Mouse (Mus musculus): Measurements from ENCODE around the gene Gm42517. TPM values are rescaled to one million over a fixed set of nuclear protein-coding genes. Genes with fewer than 3 reads are reported as not detected.

Gene Gm42517
- polyA plus RNA-seq, 1 experiment from 2014 or later: 0.15 TPM

DNA sequence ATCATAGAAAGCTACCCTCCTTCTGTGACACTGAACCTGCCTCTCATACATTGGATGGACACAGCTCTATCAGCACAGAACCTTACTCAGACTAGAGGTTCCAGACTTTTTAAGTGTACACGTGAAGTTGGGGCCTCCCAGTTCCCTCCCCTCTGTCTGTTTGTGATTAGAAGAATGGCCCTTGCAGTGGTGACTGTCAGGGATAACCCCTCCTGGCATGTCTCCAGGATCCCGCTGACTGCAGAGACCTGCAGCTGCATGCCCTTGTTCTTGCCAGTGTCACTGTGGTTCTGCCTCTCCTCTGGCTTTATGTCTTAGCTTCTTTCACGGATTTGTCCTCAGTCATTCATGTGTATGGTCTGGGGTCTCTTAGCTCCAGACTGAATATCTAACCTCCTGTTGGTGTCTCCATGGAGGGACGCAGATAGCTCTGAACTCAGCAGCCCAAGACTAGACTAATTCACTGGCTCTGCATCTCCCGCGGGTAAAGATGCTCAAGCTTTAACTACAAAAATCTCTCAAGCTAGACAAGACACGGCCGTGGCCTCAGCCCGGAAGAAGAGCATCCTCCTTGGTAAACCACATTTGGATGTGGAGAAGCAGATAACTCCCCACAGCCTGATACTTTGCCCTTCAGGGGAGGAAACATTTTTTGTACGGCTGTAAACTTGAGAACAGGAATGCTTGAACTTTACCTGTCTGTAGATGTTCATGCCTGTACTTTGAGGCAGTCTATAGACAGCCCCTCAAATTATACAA lies 22.2 kb downstream of the Gm42517 start:
- no peaks in the 10 kb centered on the region for H3K9me3 ChIP-seq
- 83% methylated on average over 10 of the region's 10 CpGs for WGBS
- no peak overlapping the region for H3K4me2 ChIP-seq
- no peaks in the 10 kb centered on the region for H3K4me1 ChIP-seq
- H3K27me3 ChIP-seq: no peaks in the 10 kb centered on the region
- H3K36me3 ChIP-seq: peaks cover 27% of the 10 kb centered on the region
- no peak overlapping the region for H3K9ac ChIP-seq
- ATAC-seq (ENCODE audit: insufficient number of reproducible peaks, low FRiP score, low TSS enrichment, low read depth): no peak
- H3K4me3 ChIP-seq: no peak overlapping the region
- no peak overlapping the region for H3K27ac ChIP-seq

DNA sequence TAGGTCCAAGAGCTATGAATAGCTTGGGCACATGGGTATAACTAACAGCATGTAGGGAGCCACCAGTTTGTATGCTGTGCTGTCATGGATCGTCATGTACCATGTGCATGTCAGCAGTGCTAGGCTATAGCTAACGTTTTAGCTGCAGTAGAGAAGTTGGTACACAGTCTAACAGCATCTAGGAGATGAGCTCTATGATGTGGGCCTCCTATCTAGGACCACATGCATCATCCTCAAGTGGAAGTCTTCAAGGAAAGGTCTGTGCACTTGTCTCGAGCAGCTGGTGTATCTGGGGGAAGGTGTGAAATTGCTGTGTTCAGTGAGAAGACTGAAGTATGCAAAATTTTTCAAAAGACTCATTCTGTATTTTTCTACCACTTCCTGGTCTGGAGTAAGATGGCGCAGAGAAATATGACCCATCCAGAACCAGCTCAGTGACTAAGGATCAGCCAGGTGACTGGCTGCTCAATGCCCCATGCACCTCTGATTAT lies 24.0 kb downstream of the Gm42517 start:
- H3K27ac ChIP-seq: no peak overlapping the region
- no peak overlapping the region for H3K9ac ChIP-seq
- no peak overlapping the region for H3K4me3 ChIP-seq
- no peaks in the 10 kb centered on the region for H3K27me3 ChIP-seq
- 90% methylated on average over 4 of the region's 4 CpGs for WGBS
- no peaks in the 10 kb centered on the region for H3K9me3 ChIP-seq
- no peaks in the 10 kb centered on the region for H3K4me1 ChIP-seq
- H3K36me3 ChIP-seq: peaks cover 25% of the 10 kb centered on the region
- ATAC-seq (ENCODE audit: insufficient number of reproducible peaks, low FRiP score, low TSS enrichment, low read depth): no peak
- no peak overlapping the region for H3K4me2 ChIP-seq

DNA sequence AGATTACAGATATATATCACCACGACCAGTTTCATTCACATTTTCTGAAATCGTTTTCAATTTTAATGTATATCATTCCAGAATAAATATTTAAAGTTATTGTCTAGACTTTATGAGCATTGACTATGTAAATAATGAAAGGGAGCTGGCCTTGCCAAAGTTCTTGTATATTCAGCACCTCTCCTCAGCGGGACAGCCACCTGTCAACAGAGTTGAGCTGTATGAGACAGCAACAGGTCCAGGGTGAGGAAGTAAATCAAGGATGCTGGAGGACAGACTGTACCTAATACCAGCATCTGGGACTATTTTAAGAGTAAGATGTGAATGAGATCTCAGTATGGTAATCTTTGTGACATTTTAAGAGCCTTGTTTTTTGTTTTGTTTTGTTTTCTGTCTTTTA lies 29.7 kb downstream of the Gm42517 start:
- 81% methylated on average over 3 of the region's 3 CpGs for WGBS

DNA sequence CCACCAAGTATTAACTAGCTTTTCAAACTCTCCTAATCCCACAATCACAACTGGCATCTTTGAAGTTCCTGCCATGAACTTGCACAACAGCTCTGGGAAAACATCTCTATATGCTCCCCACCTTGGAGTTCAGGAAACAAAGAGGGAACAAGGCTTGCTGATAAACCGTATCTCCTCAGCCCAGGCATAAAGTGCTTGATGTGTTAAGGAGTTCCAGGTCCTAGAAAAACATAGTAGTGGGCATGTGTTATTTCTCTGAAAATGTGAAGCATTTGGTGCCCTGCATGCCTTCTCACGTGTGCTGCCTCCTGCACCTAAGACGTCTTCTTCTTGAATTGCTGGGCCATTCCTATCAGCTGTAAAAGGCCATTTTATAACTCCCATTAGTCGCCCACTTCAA lies 30.3 kb downstream of the Gm42517 start:
- Histone ChIP-seq H3K4me3 (no peak overlapping the region), H3K27me3 (no peaks in the 10 kb centered on the region), H3K27ac (no peak overlapping the region), H3K4me2 (no peak overlapping the region), H3K9me3 (no peaks in the 10 kb centered on the region), H3K4me1 (no peaks in the 10 kb centered on the region), H3K36me3 (peaks cover 39% of the 10 kb centered on the region), H3K9ac (no peak overlapping the region)
- 41% methylated on average over 4 of the region's 4 CpGs for WGBS
- no peak for ATAC-seq (ENCODE audit: insufficient number of reproducible peaks, low FRiP score, low TSS enrichment, low read depth)

More for the DNA sequence above, 29.7 kb downstream of the Gm42517 start:
- Histone ChIP-seq H3K36me3 (peaks cover 34% of the 10 kb centered on the region), H3K4me1 (no peaks in the 10 kb centered on the region), H3K4me2 (no peak overlapping the region), H3K27ac (no peak overlapping the region), H3K27me3 (no peaks in the 10 kb centered on the region), H3K9ac (no peak overlapping the region), H3K4me3 (no peak overlapping the region), H3K9me3 (no peaks in the 10 kb centered on the region)
- ATAC-seq (ENCODE audit: insufficient number of reproducible peaks, low FRiP score, low TSS enrichment, low read depth): no peak

DNA sequence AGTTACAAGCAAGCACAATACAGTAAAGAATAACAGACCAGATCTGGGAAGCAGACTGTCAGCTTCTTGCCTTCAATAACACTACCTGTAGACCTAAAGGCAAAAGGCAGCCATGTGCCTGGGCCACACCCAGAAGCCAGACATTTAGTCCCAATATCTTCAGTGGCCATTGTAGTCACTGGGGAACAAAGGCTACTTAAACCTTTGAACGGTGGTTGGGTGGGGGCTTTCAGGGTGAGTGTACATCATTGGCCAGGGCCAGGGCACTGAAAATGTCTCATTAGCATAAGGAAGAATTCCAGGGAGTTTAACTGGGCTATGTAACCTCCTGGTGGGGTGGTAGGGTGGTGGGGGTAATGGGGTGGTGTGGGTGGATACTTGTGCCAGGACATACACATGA lies 36.7 kb downstream of the Gm42517 start:
- H3K36me3 ChIP-seq: peaks cover 44% of the 10 kb centered on the region
- no peak overlapping the region for H3K4me3 ChIP-seq
- no peak overlapping the region for H3K9ac ChIP-seq
- no peaks in the 10 kb centered on the region for H3K27me3 ChIP-seq
- no peaks in the 10 kb centered on the region for H3K4me1 ChIP-seq
- 88% methylated on average over 1 of the region's 1 CpGs for WGBS
- H3K4me2 ChIP-seq: no peak overlapping the region
- ATAC-seq (ENCODE audit: insufficient number of reproducible peaks, low FRiP score, low TSS enrichment, low read depth): no peak
- no peak overlapping the region for H3K27ac ChIP-seq
- no peaks in the 10 kb centered on the region for H3K9me3 ChIP-seq

Other genes with a start within 250 kb of the Gm42517 start
- gene Tmed5, start 235.3 kb downstream of the Gm42517 start, polyA plus RNA-seq (2015; fragmentation: Nextera tagmentation; extraction: Ambion mirVana): 45.1 and 45.9 TPM in 2 replicates
- 8.1 and 8.5 TPM in 2 replicates for gene Ccdc18, start 235.0 kb downstream of the Gm42517 start, polyA plus RNA-seq (2015; fragmentation: Nextera tagmentation; extraction: Ambion mirVana)
- 45.1 and 47.4 TPM in 2 replicates for gene Dr1, start 99.0 kb downstream of the Gm42517 start, polyA plus RNA-seq (2015; fragmentation: Nextera tagmentation; extraction: Ambion mirVana)
- 6.7 and 7.0 TPM in 2 replicates for gene Pigg, start 55.3 kb downstream of the Gm42517 start, polyA plus RNA-seq (2015; fragmentation: Nextera tagmentation; extraction: Ambion mirVana)
- gene Pde6b, start 20.5 kb upstream of the Gm42517 start, polyA plus RNA-seq (2015; fragmentation: Nextera tagmentation; extraction: Ambion mirVana): 0.22 and 0.27 TPM in 2 replicates
- gene Atp5k, start 66.5 kb upstream of the Gm42517 start, polyA plus RNA-seq (2015; fragmentation: Nextera tagmentation; extraction: Ambion mirVana): 337 and 365 TPM in 2 replicates
- 0.70 and 1.5 TPM in 2 replicates for gene Mfsd7a, start 81.0 kb upstream of the Gm42517 start, polyA plus RNA-seq (2015; fragmentation: Nextera tagmentation; extraction: Ambion mirVana)
- gene Pcgf3, start 93.3 kb upstream of the Gm42517 start, polyA plus RNA-seq (2015; fragmentation: Nextera tagmentation; extraction: Ambion mirVana): 19.3 and 21.1 TPM in 2 replicates
- 0.36 and 0.64 TPM in 2 replicates for gene Cplx1, start 182.1 kb upstream of the Gm42517 start, polyA plus RNA-seq (2015; fragmentation: Nextera tagmentation; extraction: Ambion mirVana)

Measured in limb, embryonic 15.5 days (tissue).